Mouse (Mus musculus): ENCODE data around the gene Bmpr1a. TPM values are rescaled to one million over a fixed set of nuclear protein-coding genes. Genes with fewer than 3 reads are reported as not detected.

Bmpr1a gene
- polyA plus RNA-seq, 1 experiment from 2014 or later = 54.2 TPM

- no peak overlapping the region for H3K4me2 ChIP-seq (replicated peaks)
- 66% methylated on average over 6 of the region's 6 CpGs for WGBS
- H3K27ac ChIP-seq (replicated peaks) = no peak overlapping the region
- no peaks in the 10 kb centered on the region for H3K4me1 ChIP-seq
- H3K9me3 ChIP-seq (replicated peaks) = 0 out of 2 replicates have a peak, but pooled peaks cover 3% of the 10 kb centered on the region
- no peaks in the 10 kb centered on the region for H3K27me3 ChIP-seq
- H3K4me3 ChIP-seq (replicated peaks) = no peak overlapping the region
- no peaks in the 10 kb centered on the region for H3K36me3 ChIP-seq
- ATAC-seq (ENCODE audit: insufficient number of reproducible peaks, low FRiP score, low TSS enrichment, low read depth) = no peak
- no peak overlapping the region for H3K9ac ChIP-seq
These were observed 29.4 kb upstream of the Bmpr1a start for GRCm38 (mm10) chr14:34532536-34532935.

GRCm38 (mm10) chr14:34528804-34529203, 25.7 kb upstream of the Bmpr1a start:
- no peaks in the 10 kb centered on the region for H3K36me3 ChIP-seq
- WGBS = 64% methylated on average over 8 of the region's 8 CpGs

GRCm38 (mm10) chr14:34522701-34523100, 19.6 kb upstream of the Bmpr1a start, which contains the start of gene 9230112D13Rik:
Gene 9230112D13Rik (minus strand): TSS chr14:34522801.
- Histone ChIP-seq H3K4me1 (peaks cover 3% of the 10 kb centered on the region; the same call in 1 of the 2 replicates), H3K27ac (replicated peaks) (no peak within 1 kb of the TSS), H3K36me3 (no peaks in the 10 kb centered on the region), H3K27me3 (no peaks in the 10 kb centered on the region), H3K4me3 (replicated peaks) (no peak within 1 kb of the TSS), H3K4me2 (replicated peaks) (no peak within 1 kb of the TSS), H3K9me3 (replicated peaks) (no peaks in the 10 kb centered on the region), H3K9ac (no peak within 1 kb of the TSS)
- 85% methylated on average over 8 of the region's 8 CpGs for WGBS
- ATAC-seq (ENCODE audit: insufficient number of reproducible peaks, low FRiP score, low TSS enrichment, low read depth) = no peak

More at GRCm38 (mm10) chr14:34528804-34529203, 25.7 kb upstream of the Bmpr1a start:
- ATAC-seq (ENCODE audit: insufficient number of reproducible peaks, low FRiP score, low TSS enrichment, low read depth) = no peak
- Histone ChIP-seq H3K4me1 (no peaks in the 10 kb centered on the region), H3K9ac (no peak overlapping the region), H3K4me3 (replicated peaks) (no peak overlapping the region), H3K27me3 (no peaks in the 10 kb centered on the region), H3K4me2 (replicated peaks) (no peak overlapping the region), H3K9me3 (replicated peaks) (0 out of 2 replicates have a peak, but pooled peaks cover 3% of the 10 kb centered on the region), H3K27ac (replicated peaks) (no peak overlapping the region)

- H3K9ac ChIP-seq = no peak overlapping the region
- no peak overlapping the region for H3K4me3 ChIP-seq (replicated peaks)
- 70% methylated on average over 8 of the region's 8 CpGs for WGBS
- no peak overlapping the region for H3K27ac ChIP-seq (replicated peaks)
- H3K36me3 ChIP-seq = no peaks in the 10 kb centered on the region
- H3K27me3 ChIP-seq = no peaks in the 10 kb centered on the region
- no peak overlapping the region for H3K4me2 ChIP-seq (replicated peaks)
- no peaks in the 10 kb centered on the region for H3K9me3 ChIP-seq (replicated peaks)
- no peak for ATAC-seq (ENCODE audit: insufficient number of reproducible peaks, low FRiP score, low TSS enrichment, low read depth)
- peaks cover 11% of the 10 kb centered on the region; the same call in 1 of the 2 replicates for H3K4me1 ChIP-seq
These were observed 14.9 kb upstream of the Bmpr1a start for GRCm38 (mm10) chr14:34517959-34518544.

GRCm38 (mm10) chr14:34516960-34517577, 13.9 kb upstream of the Bmpr1a start:
- H3K9me3 ChIP-seq (replicated peaks) = no peaks in the 10 kb centered on the region
- no peak overlapping the region for H3K4me2 ChIP-seq (replicated peaks)
- H3K27ac ChIP-seq (replicated peaks) = no peak overlapping the region
- H3K36me3 ChIP-seq = no peaks in the 10 kb centered on the region
- no peak overlapping the region for H3K4me3 ChIP-seq (replicated peaks)
- no peak overlapping the region for H3K9ac ChIP-seq
- H3K27me3 ChIP-seq = no peaks in the 10 kb centered on the region
- 78% methylated on average over 10 of the region's 10 CpGs for WGBS
- ATAC-seq (ENCODE audit: insufficient number of reproducible peaks, low FRiP score, low TSS enrichment, low read depth) = no peak
- peaks cover 11% of the 10 kb centered on the region; the same call in 1 of the 2 replicates for H3K4me1 ChIP-seq

- no peak overlapping the region for H3K4me3 ChIP-seq (replicated peaks)
- no peak for ATAC-seq (ENCODE audit: insufficient number of reproducible peaks, low FRiP score, low TSS enrichment, low read depth)
- H3K36me3 ChIP-seq = no peaks in the 10 kb centered on the region
- H3K27ac ChIP-seq (replicated peaks) = no peak overlapping the region
- no peaks in the 10 kb centered on the region for H3K9me3 ChIP-seq (replicated peaks)
- WGBS = 84% methylated on average over 5 of the region's 5 CpGs
- peaks cover 11% of the 10 kb centered on the region; the same call in 1 of the 2 replicates for H3K4me1 ChIP-seq
- no peak overlapping the region for H3K4me2 ChIP-seq (replicated peaks)
- no peak overlapping the region for H3K9ac ChIP-seq
- H3K27me3 ChIP-seq = no peaks in the 10 kb centered on the region
These were observed 12.7 kb upstream of the Bmpr1a start for GRCm38 (mm10) chr14:34515860-34516259.

DNA sequence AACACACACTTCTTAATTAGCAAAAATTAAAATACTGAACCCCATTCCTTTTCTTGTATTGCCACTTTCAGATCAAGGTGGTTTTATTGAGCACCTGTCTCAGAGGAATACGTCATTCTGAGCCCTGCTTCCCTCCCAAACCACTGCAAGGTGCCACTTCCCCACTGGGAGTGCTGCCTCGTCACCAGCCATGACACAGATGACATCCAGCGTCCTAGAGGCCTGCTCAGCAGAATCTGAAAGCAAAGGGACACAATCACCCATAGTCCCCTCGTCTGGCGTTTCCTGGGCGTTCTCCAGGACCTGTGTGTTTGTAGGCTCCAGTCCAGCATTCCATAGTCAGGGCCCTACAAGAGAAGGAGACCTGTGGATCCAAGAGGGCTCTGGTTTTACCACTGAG, 11.0 kb upstream of the Bmpr1a start:
- Histone ChIP-seq H3K36me3 (no peaks in the 10 kb centered on the region), H3K9ac (no peak overlapping the region), H3K27me3 (no peaks in the 10 kb centered on the region), H3K4me1 (peaks cover 11% of the 10 kb centered on the region; the same call in 1 of the 2 replicates), H3K4me2 (replicated peaks) (no peak overlapping the region), H3K4me3 (replicated peaks) (no peak overlapping the region), H3K27ac (replicated peaks) (no peak overlapping the region), H3K9me3 (replicated peaks) (no peaks in the 10 kb centered on the region)
- no peak for ATAC-seq (ENCODE audit: insufficient number of reproducible peaks, low FRiP score, low TSS enrichment, low read depth)
- 29% methylated on average over 6 of the region's 6 CpGs for WGBS

GRCm38 (mm10) chr14:34512602-34513001, 9.5 kb upstream of the Bmpr1a start:
- Histone ChIP-seq H3K9me3 (replicated peaks) (no peaks in the 10 kb centered on the region), H3K4me1 (peaks cover 16% of the 10 kb centered on the region; the same call in 1 of the 2 replicates), H3K4me2 (replicated peaks) (no peak overlapping the region), H3K27ac (replicated peaks) (no peak overlapping the region), H3K9ac (no peak overlapping the region), H3K36me3 (no peaks in the 10 kb centered on the region), H3K27me3 (no peaks in the 10 kb centered on the region), H3K4me3 (replicated peaks) (no peak overlapping the region)
- WGBS = 81% methylated on average over 4 of the region's 4 CpGs
- no peak for ATAC-seq (ENCODE audit: insufficient number of reproducible peaks, low FRiP score, low TSS enrichment, low read depth)

GRCm38 (mm10) chr14:34511901-34512300, 8.8 kb upstream of the Bmpr1a start:
- no peak for ATAC-seq (ENCODE audit: insufficient number of reproducible peaks, low FRiP score, low TSS enrichment, low read depth)
- H3K27ac ChIP-seq (replicated peaks) = no peak overlapping the region
- H3K4me1 ChIP-seq = peaks cover 16% of the 10 kb centered on the region; the same call in 1 of the 2 replicates
- WGBS = 56% methylated on average over 11 of the region's 11 CpGs
- H3K27me3 ChIP-seq = no peaks in the 10 kb centered on the region
- no peak overlapping the region for H3K4me2 ChIP-seq (replicated peaks)
- no peak overlapping the region for H3K4me3 ChIP-seq (replicated peaks)
- H3K9ac ChIP-seq = no peak overlapping the region
- no peaks in the 10 kb centered on the region for H3K9me3 ChIP-seq (replicated peaks)
- no peaks in the 10 kb centered on the region for H3K36me3 ChIP-seq

GRCm38 (mm10) chr14:34508842-34509439, 5.8 kb upstream of the Bmpr1a start:
- no peak for ATAC-seq (ENCODE audit: insufficient number of reproducible peaks, low FRiP score, low TSS enrichment, low read depth)
- Histone ChIP-seq H3K36me3 (no peaks in the 10 kb centered on the region), H3K9ac (no peak overlapping the region), H3K4me3 (replicated peaks) (no peak overlapping the region), H3K4me2 (replicated peaks) (no peak overlapping the region), H3K27ac (replicated peaks) (no peak overlapping the region), H3K27me3 (no peaks in the 10 kb centered on the region), H3K9me3 (replicated peaks) (no peaks in the 10 kb centered on the region), H3K4me1 (peaks cover 15% of the 10 kb centered on the region)
- WGBS = 46% methylated on average over 7 of the region's 7 CpGs

DNA sequence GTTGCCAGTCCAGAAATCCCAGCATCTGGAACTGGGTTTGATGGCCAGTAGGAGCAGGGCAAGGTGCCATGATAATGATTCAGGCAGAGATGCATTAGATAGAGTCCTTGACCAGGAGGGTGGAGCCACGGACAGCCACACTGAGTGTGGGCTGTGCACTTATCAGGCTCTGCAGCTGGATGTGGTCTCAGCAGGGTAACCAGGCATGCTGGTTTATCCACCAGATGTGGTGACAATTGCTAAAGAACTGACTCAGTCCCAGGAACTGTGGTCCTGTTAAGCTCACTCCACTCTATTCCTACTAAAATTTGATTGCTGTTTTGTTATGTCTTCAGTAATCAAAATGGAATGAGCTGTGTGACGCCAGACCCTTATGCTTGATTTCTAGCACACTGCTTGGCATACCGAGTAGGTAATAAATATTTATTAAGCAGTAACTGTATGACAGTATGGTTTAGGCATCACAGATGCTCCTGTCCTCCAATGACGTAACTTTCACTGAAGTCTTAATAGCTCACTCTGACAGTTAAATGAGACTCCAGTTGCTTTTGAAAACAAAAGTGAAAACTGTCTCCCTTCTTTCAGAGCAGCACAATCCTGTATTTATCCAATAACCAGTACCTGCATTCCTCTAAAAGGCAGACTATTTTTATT, 5.2 kb upstream of the Bmpr1a start:
- H3K9ac ChIP-seq = no peak overlapping the region
- 37% methylated on average over 4 of the region's 4 CpGs for WGBS
- H3K36me3 ChIP-seq = no peaks in the 10 kb centered on the region
- H3K4me3 ChIP-seq (replicated peaks) = no peak overlapping the region
- 0 out of 2 replicates have a peak, but pooled peaks have one; percentile 32 for ATAC-seq (ENCODE audit: insufficient number of reproducible peaks, low FRiP score, low TSS enrichment, low read depth)
- peaks cover 19% of the 10 kb centered on the region for H3K4me1 ChIP-seq
- no peaks in the 10 kb centered on the region for H3K27me3 ChIP-seq
- H3K4me2 ChIP-seq (replicated peaks) = no peak overlapping the region
- H3K27ac ChIP-seq (replicated peaks) = 0 out of 2 replicates have a peak overlapping the region, but pooled peaks have one; percentile 1
- H3K9me3 ChIP-seq (replicated peaks) = no peaks in the 10 kb centered on the region

Data from embryonic facial prominence, embryonic 15.5 days (tissue).